Mouse (Mus musculus): ENCODE measurements around the gene Pcnx2. TPM values are rescaled to one million over a fixed set of nuclear protein-coding genes. Genes with fewer than 3 reads are reported as not detected.
A peak's percentile ranks its signal among the peaks of the same experiment; 100 is the strongest.

Pcnx2 gene
- total and polyA plus RNA-seq, 3 experiments, result not detected

DNA sequence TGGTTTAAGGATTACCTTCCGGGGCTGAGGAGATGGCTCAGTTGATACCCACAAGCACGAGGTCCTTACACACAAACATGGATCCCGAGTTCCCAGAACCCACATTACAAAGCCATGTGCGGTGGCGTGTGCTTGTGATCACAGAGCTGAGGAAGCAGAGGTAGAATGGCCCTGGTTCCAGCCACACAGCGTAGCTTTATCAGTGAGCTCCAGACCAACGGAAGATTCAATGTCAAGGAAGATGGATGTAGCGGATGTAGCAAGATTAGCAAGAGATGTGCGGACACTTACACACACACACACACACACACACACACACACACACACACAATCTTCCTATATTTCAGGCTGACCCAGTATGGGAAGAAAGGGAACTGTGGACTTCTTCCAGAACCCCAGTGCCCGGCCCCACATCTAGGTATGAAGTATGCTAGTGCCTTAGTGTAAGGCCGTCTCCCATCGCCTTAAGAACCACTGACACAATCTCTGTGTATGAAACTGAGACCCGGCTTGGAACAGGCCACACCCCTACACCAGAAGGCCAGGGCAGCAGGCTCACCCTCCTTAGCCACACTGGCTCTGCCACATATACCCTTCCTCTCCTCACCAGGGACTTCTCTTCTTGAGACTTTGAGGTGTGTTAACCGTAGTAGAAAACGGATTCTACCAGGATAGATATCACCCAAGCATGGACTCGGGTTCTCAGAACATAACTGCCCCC lies 134.9 kb downstream of the Pcnx2 start:
- no peak overlapping the region for H3K9ac ChIP-seq (ENCODE audit: insufficient read depth, low read depth)
- H3K36me3 ChIP-seq (replicated peaks in 1 of 2; ENCODE audit: control insufficient read depth in 1 of 2, insufficient read depth in 1 of 2, low read length in 1 of 2), result no peaks in the 10 kb centered on the region
- no peak overlapping the region for H3K4me3 ChIP-seq (replicated peaks in 1 of 3; ENCODE audit: low read depth in 2 of 3, low read length in 2 of 3, poor library complexity in 1 of 3)
- no peak overlapping the region for H3K4me2 ChIP-seq (ENCODE audit: insufficient read depth, low read depth, poor library complexity, severe bottlenecking)
- H3K79me2 ChIP-seq (replicated peaks; ENCODE audit: control insufficient read depth, extremely low read depth, insufficient read depth, poor library complexity, severe bottlenecking), result no peaks in the 10 kb centered on the region
- no peaks in the 10 kb centered on the region for H3K27me3 ChIP-seq (replicated peaks)
- peaks cover 10 to 12% of the 10 kb centered on the region in 2 experiments; a peak in 3 of 4 replicates for H3K4me1 ChIP-seq (ENCODE audit: control insufficient read depth in 1 of 2, insufficient read depth in 2 of 2)
- no peak for DNase-seq (ENCODE audit: extremely low read depth)
- no peak overlapping the region for H3K27ac ChIP-seq (ENCODE audit: insufficient read depth, low read depth)
- no peaks in the 10 kb centered on the region for H3K9me3 ChIP-seq (replicated peaks; ENCODE audit: low read length)
- no peak for TF ChIP-seq ZMIZ1 (IDR thresholded peaks at IDR 0.05; ENCODE audit: low read depth, low read length)
- no peak for TF ChIP-seq JUN (IDR thresholded peaks at IDR 0.05; ENCODE audit: insufficient read depth, low read depth, low read length)
- TF ChIP-seq NRF1 (IDR thresholded peaks at IDR 0.05; ENCODE audit: low read depth, low read length), result no peak
- TF ChIP-seq EP300 (IDR thresholded peaks at IDR 0.05; ENCODE audit: low read length), result no peak
- TF ChIP-seq POLR2AphosphoS2 (IDR thresholded peaks at IDR 0.05; ENCODE audit: low read depth, low read length), result no peak
- no peak for TF ChIP-seq POLR2A (IDR thresholded peaks at IDR 0.05; ENCODE audit: low read depth, low read length)
- no peak for TF ChIP-seq USF2 (conservative IDR thresholded peaks at IDR 0.05; ENCODE audit: low read depth, low read length)
- no peak for TF ChIP-seq HCFC1 (IDR thresholded peaks at IDR 0.05; ENCODE audit: low read depth, low read length)
- no peak for TF ChIP-seq CHD2 (IDR thresholded peaks at IDR 0.05; ENCODE audit: low read length)
- TF ChIP-seq CHD1 (IDR thresholded peaks at IDR 0.05; ENCODE audit: low read depth, low read length), result no peak
- no peak for TF ChIP-seq RCOR1 (conservative IDR thresholded peaks at IDR 0.05; ENCODE audit: low read depth, low read length)
- TF ChIP-seq ZC3H11A (IDR thresholded peaks at IDR 0.05; ENCODE audit: low read depth, low read length), result no peak
- TF ChIP-seq MAZ (IDR thresholded peaks at IDR 0.05; ENCODE audit: low read depth, low read length), result no peak
- dilution Hi-C loops (cut with MboI; ENCODE audit: extremely low pct_ligation_motif_present, extremely low pct_unique_long_range_greater_than_20kb, low sequenced_read_pairs) (no loop called here), in situ Hi-C loops (cut with MboI; ENCODE audit: low pct_ligation_motif_present, low pct_unique_long_range_greater_than_20kb, low sequenced_read_pairs) (no loop called here)

DNA sequence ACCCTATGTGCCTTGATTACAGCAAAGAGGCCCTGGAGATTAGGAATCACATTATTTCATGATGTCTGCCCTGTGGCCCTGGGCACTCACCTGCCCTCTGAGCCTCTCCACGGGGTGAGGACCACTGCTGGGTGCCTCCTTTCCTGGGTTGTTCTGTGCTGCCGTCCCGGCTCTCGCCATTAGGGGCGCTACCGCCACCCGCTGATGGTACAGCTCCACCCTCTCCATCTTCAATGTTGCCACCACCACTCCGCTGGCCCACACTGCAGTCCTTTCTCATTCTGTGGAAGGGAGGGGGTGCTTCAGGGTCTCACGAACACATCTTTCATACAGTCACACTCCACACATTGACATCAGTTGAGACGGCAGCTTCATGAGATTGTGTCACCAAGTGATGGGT lies 139.1 kb downstream of the Pcnx2 start:
- peak; percentile 41 for TF ChIP-seq RAD21 (IDR thresholded peaks at IDR 0.05; ENCODE audit: low read depth, low read length)
- TF ChIP-seq TBP (conservative IDR thresholded peaks at IDR 0.05; ENCODE audit: low read depth, low read length), result no peak
- no peak for TF ChIP-seq IRF4 (IDR thresholded peaks at IDR 0.05; ENCODE audit: low read depth, low read length)
- TF ChIP-seq SMC3 (IDR thresholded peaks at IDR 0.05; ENCODE audit: low read depth, low read length), result peak; percentile 38
- peak; percentile 45 to 75 for TF ChIP-seq CTCF (conservative IDR thresholded peaks at IDR 0.05 in 1 of 2, IDR thresholded peaks at IDR 0.05 in 1 of 2; ENCODE audit: low read depth in 2 of 2, low read length in 2 of 2)
- no peak for TF ChIP-seq TCF12 (IDR thresholded peaks at IDR 0.05; ENCODE audit: low read depth, low read length)
- no peak for TF ChIP-seq ZMIZ1 (IDR thresholded peaks at IDR 0.05; ENCODE audit: low read depth, low read length)
- no peak for TF ChIP-seq CHD2 (IDR thresholded peaks at IDR 0.05; ENCODE audit: low read length)
- no peak for TF ChIP-seq JUN (IDR thresholded peaks at IDR 0.05; ENCODE audit: insufficient read depth, low read depth, low read length)
- no peak for TF ChIP-seq ZNF384 (IDR thresholded peaks at IDR 0.05; ENCODE audit: low read depth, low read length)
- no peak for TF ChIP-seq POLR2AphosphoS2 (IDR thresholded peaks at IDR 0.05; ENCODE audit: low read depth, low read length)
- H3K9me3 ChIP-seq (replicated peaks; ENCODE audit: low read length), result no peaks in the 10 kb centered on the region
- peak; percentile 31 for DNase-seq (ENCODE audit: extremely low read depth)
- H3K79me2 ChIP-seq (replicated peaks; ENCODE audit: control insufficient read depth, extremely low read depth, insufficient read depth, poor library complexity, severe bottlenecking), result no peaks in the 10 kb centered on the region
- in situ Hi-C loops (cut with MboI; ENCODE audit: low pct_ligation_motif_present, low pct_unique_long_range_greater_than_20kb, low sequenced_read_pairs), result no loop called here
- H3K27ac ChIP-seq (ENCODE audit: insufficient read depth, low read depth), result no peak overlapping the region
- no peak overlapping the region for H3K9ac ChIP-seq (ENCODE audit: insufficient read depth, low read depth)
- H3K4me1 ChIP-seq (ENCODE audit: control insufficient read depth in 1 of 2, insufficient read depth in 2 of 2), result peaks cover 6 to 9% of the 10 kb centered on the region in 2 experiments; a peak in 3 of 4 replicates
- no peaks in the 10 kb centered on the region for H3K27me3 ChIP-seq (replicated peaks)
- dilution Hi-C loops (cut with MboI; ENCODE audit: extremely low pct_ligation_motif_present, extremely low pct_unique_long_range_greater_than_20kb, low sequenced_read_pairs), result no loop called here
- no peaks in the 10 kb centered on the region for H3K36me3 ChIP-seq (replicated peaks in 1 of 2; ENCODE audit: control insufficient read depth in 1 of 2, insufficient read depth in 1 of 2, low read length in 1 of 2)
- no peak overlapping the region for H3K4me2 ChIP-seq (ENCODE audit: insufficient read depth, low read depth, poor library complexity, severe bottlenecking)
- H3K4me3 ChIP-seq (replicated peaks in 1 of 3; ENCODE audit: low read depth in 2 of 3, low read length in 2 of 3, poor library complexity in 1 of 3), result no peak overlapping the region
